Mouse (Mus musculus) heart, postnatal 10 days (tissue): ENCODE results near the gene Ptpn3. TPM values are rescaled to one million over a fixed set of nuclear protein-coding genes. Genes with fewer than 3 reads are reported as not detected.

Experiments
- DNase-seq, 2 experiments: peaks; one replicate each; pipeline ENCODE4 v3.0.0; 2021
- intact Hi-C: fragments of 180-260 bp; cut with DNase I; formaldehyde crosslinking; loops from one replicate; pipeline ENCODE4 v1.15.1; 2025
- total RNA-seq, 2 experiments: library from RNA; stranded (reverse); gene quantifications; 2 replicates each; pipeline ENCODE4 v1.2.3; 2021

Gene Ptpn3
- total RNA-seq, 2 experiments from 2014 or later, result 25.2 to 26.1 TPM

GRCm38 (mm10) chr4:57268330-57268729 lies 33.3 kb downstream of the Ptpn3 start:
- peak in 1 of 2 experiments; percentile 49 for DNase-seq
- intact Hi-C loops, result loop anchor here (5.0 kb wide), 1 partner anchor 34 kb away; the partner anchor contains the start of gene Ptpn3

GRCm38 (mm10) chr4:57266389-57266788 lies 35.2 kb downstream of the Ptpn3 start:
- intact Hi-C loops, result loop anchor here (5.0 kb wide), 1 partner anchor 36 kb away; the partner anchor contains the start of gene Ptpn3
- DNase-seq, result no peak

- no peak for DNase-seq
- intact Hi-C loops, result loop anchor here (2.0 kb wide), 1 partner anchor 57 kb away; no protein-coding TSS in a partner anchor
These were observed 37.9 kb downstream of the Ptpn3 start for GRCm38 (mm10) chr4:57263695-57264094.

- peak in 1 of 2 experiments; percentile 54 for DNase-seq
- intact Hi-C loops, result loop anchor here (2.0 kb wide), 1 partner anchor 58 kb away; no protein-coding TSS in a partner anchor
These were observed 38.5 kb downstream of the Ptpn3 start for GRCm38 (mm10) chr4:57263061-57263685.

GRCm38 (mm10) chr4:57262451-57262850 lies 39.2 kb downstream of the Ptpn3 start:
- intact Hi-C loops, result loop anchor here (2.0 kb wide), 1 partner anchor 58 kb away; no protein-coding TSS in a partner anchor
- DNase-seq, result no peak

- intact Hi-C loops, result loop anchor here (2.0 kb wide), 1 partner anchor 59 kb away; no protein-coding TSS in a partner anchor
- no peak for DNase-seq
These were observed 39.8 kb downstream of the Ptpn3 start for GRCm38 (mm10) chr4:57261813-57262212.

- intact Hi-C loops, result no loop called here
These were observed 43.2 kb downstream of the Ptpn3 start for GRCm38 (mm10) chr4:57258159-57259035.

GRCm38 (mm10) chr4:57257409-57257808 lies 44.2 kb downstream of the Ptpn3 start:
- intact Hi-C loops, result no loop called here
- DNase-seq, result no peak

More at GRCm38 (mm10) chr4:57258159-57259035, 43.2 kb downstream of the Ptpn3 start:
- no peak for DNase-seq

GRCm38 (mm10) chr4:57256761-57257160 lies 44.9 kb downstream of the Ptpn3 start:
- no peak for DNase-seq
- intact Hi-C loops, result no loop called here

GRCm38 (mm10) chr4:57254412-57254811 lies 47.2 kb downstream of the Ptpn3 start:
- intact Hi-C loops, result no loop called here
- no peak for DNase-seq

- DNase-seq, result peak in 1 of 2 experiments; percentile 35
- intact Hi-C loops, result no loop called here
These were observed 51.0 kb downstream of the Ptpn3 start for GRCm38 (mm10) chr4:57250636-57251035.

- intact Hi-C loops, result no loop called here
- DNase-seq, result peak in 1 of 2 experiments; percentile 41
These were observed 52.5 kb downstream of the Ptpn3 start for GRCm38 (mm10) chr4:57249108-57249507.

- intact Hi-C loops, result no loop called here
- peak in 1 of 2 experiments; percentile 43 for DNase-seq
These were observed 56.8 kb downstream of the Ptpn3 start for GRCm38 (mm10) chr4:57244874-57245273.

- intact Hi-C loops, result no loop called here
- no peak for DNase-seq
These were observed 58.3 kb downstream of the Ptpn3 start for GRCm38 (mm10) chr4:57243312-57243711.

- peak; percentile 70 to 73 for DNase-seq
- intact Hi-C loops, result no loop called here
These were observed 60.7 kb downstream of the Ptpn3 start for GRCm38 (mm10) chr4:57240934-57241333.

GRCm38 (mm10) chr4:57240100-57240499 lies 61.5 kb downstream of the Ptpn3 start:
- peak; percentile 55 to 58 for DNase-seq
- intact Hi-C loops, result no loop called here

- DNase-seq, result no peak
- intact Hi-C loops, result no loop called here
These were observed 62.5 kb downstream of the Ptpn3 start for GRCm38 (mm10) chr4:57239112-57239511.

- intact Hi-C loops, result no loop called here
- no peak for DNase-seq
These were observed 63.5 kb downstream of the Ptpn3 start for GRCm38 (mm10) chr4:57238118-57238517.

- peak; percentile 78 to 82 for DNase-seq
These were observed 65.1 kb downstream of the Ptpn3 start for GRCm38 (mm10) chr4:57236513-57236912.

GRCm38 (mm10) chr4:57235741-57236140 lies 65.9 kb downstream of the Ptpn3 start:
- intact Hi-C loops, result no loop called here
- DNase-seq, result no peak

More at GRCm38 (mm10) chr4:57236513-57236912, 65.1 kb downstream of the Ptpn3 start:
- intact Hi-C loops, result no loop called here

- intact Hi-C loops, result no loop called here
- DNase-seq, result no peak
These were observed 67.3 kb downstream of the Ptpn3 start for GRCm38 (mm10) chr4:57234348-57234747.
